Mouse (Mus musculus) stomach, postnatal 0 days (tissue): Measurements from ENCODE around the gene Ovol3. TPM values are rescaled to one million over a fixed set of nuclear protein-coding genes. Genes with fewer than 3 reads are reported as not detected.
A peak's percentile ranks its signal among the peaks of the same experiment; 100 is the strongest.

Source experiments
- ATAC-seq: fragments of 200-750 bp; cut with Nextera tagmentation; 2 replicates; pipeline ENCODE4 v1.8.0; 2017; ENCODE audit not compliant: low FRiP score, low TSS enrichment
- DNase-seq: peaks from one replicate; pipeline ENCODE4 v3.0.0-alpha.2; 2016; ENCODE audit warnings: low spot score
- H3K27ac ChIP-seq: fragments of 300-500 bp; sonication (generic); replicated peaks from 2 replicates; pipeline ENCODE4 v1.5.1; 2014; ENCODE audit warnings: mild to moderate bottlenecking, control low read depth
- H3K27me3 ChIP-seq: fragments of 300-500 bp; sonication (generic); 2 replicates; pipeline ENCODE4 v1.6.1; 2014; ENCODE audit warnings: low read length; ENCODE audit not compliant: control insufficient read depth, insufficient read depth
- H3K36me3 ChIP-seq: fragments of 300-500 bp; sonication (generic); 2 replicates; pipeline ENCODE4 v1.6.1; 2014; ENCODE audit warnings: low read length, mixed read lengths; ENCODE audit not compliant: control insufficient read depth, insufficient read depth
- H3K4me1 ChIP-seq: fragments of 300-500 bp; sonication (generic); replicated peaks from 2 replicates; pipeline ENCODE4 v1.6.1; 2014; ENCODE audit warnings: antibody characterized with exemption; ENCODE audit not compliant: control insufficient read depth, insufficient read depth
- H3K4me2 ChIP-seq: fragments of 300-500 bp; sonication (generic); replicated peaks from 2 replicates; pipeline ENCODE4 v1.6.1; 2014; ENCODE audit warnings: low read depth, mild to moderate bottlenecking, control low read depth, moderate library complexity
- H3K4me3 ChIP-seq: fragments of 300-500 bp; sonication (generic); 2 replicates; pipeline ENCODE4 v1.5.1; 2014; ENCODE audit warnings: low read depth, low read length, control low read depth
- H3K9ac ChIP-seq: fragments of 300-500 bp; sonication (generic); 2 replicates; pipeline ENCODE4 v1.6.1; 2014; ENCODE audit warnings: mild to moderate bottlenecking, low read length, control low read depth, mixed read lengths
- H3K9me3 ChIP-seq: fragments of 300-500 bp; sonication (generic); 2 replicates; pipeline ENCODE4 v1.6.1; 2016; ENCODE audit warnings: low read length; ENCODE audit not compliant: control insufficient read depth
- CTCF ChIP-seq: IDR thresholded peaks from 2 replicates; pipeline ENCODE4 v1.5.1; 2016; ENCODE audit warnings: antibody characterized with exemption, low read depth, mild to moderate bottlenecking, moderate library complexity
- EP300 ChIP-seq: optimal IDR thresholded peaks from 2 replicates; pipeline ENCODE3; 2016; ENCODE audit warnings: antibody characterized with exemption
- WGBS: fragments of 180-500 bp; shearing (Covaris S2); extraction: QIAGEN DNeasy Blood & Tissue Kit; methylation state at CpG from one replicate; pipeline ENCODE4 v1.1.7; 2014; 5-methylcytosine and 5-hydroxymethylcytosine counted together
- polyA plus RNA-seq: library from polyadenylated mRNA; unstranded; fragments of >200 nt; fragmentation: Nextera tagmentation; extraction: Ambion mirVana; gene quantifications from 2 replicates; pipeline ENCODE4 v1.2.1, GENCODE M21; 2015

Gene Ovol3
- polyA plus RNA-seq, 1 experiment from 2014 or later = not detected

- Histone ChIP-seq H3K4me3 (no peak overlapping the region), H3K27me3 (no peaks in the 10 kb centered on the region), H3K36me3 (peaks cover 34% of the 10 kb centered on the region), H3K9ac (no peak overlapping the region), H3K9me3 (no peaks in the 10 kb centered on the region), H3K4me2 (no peak overlapping the region), H3K4me1 (0 out of 2 replicates have a peak, but pooled peaks cover 5% of the 10 kb centered on the region), H3K27ac (no peak overlapping the region)
- TF ChIP-seq CTCF = no peak
- no peak for TF ChIP-seq EP300
- WGBS = 78% methylated on average over 12 of the region's 12 CpGs
- DNase-seq = no peak
- ATAC-seq = no peak
Measured at GRCm38 (mm10) chr7:30188344-30189115, 47.0 kb downstream of the Ovol3 start.

DNA sequence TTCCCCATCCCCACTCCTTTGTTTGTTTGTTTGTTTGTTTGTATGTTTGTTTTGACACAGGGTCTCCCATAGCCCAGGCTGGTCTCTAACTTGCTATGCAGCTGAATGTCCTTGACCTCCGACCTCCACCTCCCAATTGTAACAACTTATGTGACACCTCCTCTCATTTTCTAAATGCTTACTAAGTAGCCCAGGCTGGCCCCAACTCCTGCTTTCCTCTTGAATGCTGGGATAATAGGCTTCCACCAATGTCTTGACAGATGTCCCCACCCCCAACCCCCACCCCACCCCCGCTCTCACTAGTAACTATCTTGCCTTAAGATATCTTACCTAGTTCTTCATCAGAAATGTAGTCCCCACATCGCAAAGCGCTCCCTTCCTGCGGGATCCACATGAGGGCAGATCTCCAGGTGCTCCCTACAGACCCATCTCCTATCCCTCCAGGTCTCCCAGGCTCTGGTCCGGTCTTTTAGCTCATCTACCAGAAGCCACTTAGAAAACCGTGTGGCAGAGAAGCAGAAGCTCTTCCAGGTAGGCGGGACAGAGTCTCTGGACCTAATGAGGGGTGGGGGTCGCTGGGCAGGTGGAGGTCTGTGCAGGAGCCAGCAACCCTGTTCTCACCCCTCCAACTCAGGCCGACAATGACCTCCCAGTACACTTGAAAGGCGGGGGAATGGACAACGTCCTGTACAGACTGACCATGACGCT lies 50.7 kb downstream of the Ovol3 start:
- Histone ChIP-seq H3K9ac (no peak overlapping the region), H3K27me3 (no peaks in the 10 kb centered on the region), H3K36me3 (peaks cover 18% of the 10 kb centered on the region), H3K9me3 (no peaks in the 10 kb centered on the region), H3K4me3 (no peak overlapping the region), H3K4me1 (no peaks in the 10 kb centered on the region), H3K27ac (0 out of 2 replicates have a peak overlapping the region, but pooled peaks have one; percentile 40), H3K4me2 (0 out of 2 replicates have a peak overlapping the region, but pooled peaks have one; percentile 52)
- ATAC-seq (no peak), DNase-seq (no peak)
- no peak for TF ChIP-seq EP300
- no peak for TF ChIP-seq CTCF
- 75% methylated on average over 13 of the region's 13 CpGs for WGBS

- TF ChIP-seq CTCF = no peak
- TF ChIP-seq EP300 = no peak
- peak within 1 kb of the TSS; percentile 19 for H3K4me3 ChIP-seq
- peak within 1 kb of the TSS; percentile 52 for H3K4me2 ChIP-seq
- peak; percentile 85 for ATAC-seq
- H3K36me3 ChIP-seq = peaks cover 15% of the 10 kb centered on the region
- WGBS = 2% methylated on average over 11 of the region's 11 CpGs
- peak; percentile 91 for DNase-seq
- no peaks in the 10 kb centered on the region for H3K27me3 ChIP-seq
- no peaks in the 10 kb centered on the region for H3K9me3 ChIP-seq
- peak within 1 kb of the TSS; percentile 40; the same call in 1 of the 2 replicates for H3K27ac ChIP-seq
- H3K9ac ChIP-seq = peak within 1 kb of the TSS; percentile 47; the same call in 1 of the 2 replicates
- H3K4me1 ChIP-seq = no peaks in the 10 kb centered on the region
Measured at GRCm38 (mm10) chr7:30183879-30184289, 51.6 kb downstream of the Ovol3 start, which contains the start of gene Cox7a1. Gene Cox7a1 (plus strand): TSS chr7:30184144.

Other genes with a start within 250 kb of the Ovol3 start
- gene Zfp14, start 184.3 kb downstream of the Ovol3 start, polyA plus RNA-seq = 1.6 and 1.8 TPM in 2 replicates
- 1.9 and 2.1 TPM in 2 replicates for gene Zfp82, start 162.8 kb downstream of the Ovol3 start, polyA plus RNA-seq
- gene Gm26920, start 145.3 kb downstream of the Ovol3 start, polyA plus RNA-seq = 0.36 and 0.38 TPM in 2 replicates
- 3.4 and 3.8 TPM in 2 replicates for gene Zfp566, start 145.2 kb downstream of the Ovol3 start, polyA plus RNA-seq
- 44.6 and 44.8 TPM in 2 replicates for gene Zfp260, start 140.9 kb downstream of the Ovol3 start, polyA plus RNA-seq
- 2.4 and 3.0 TPM in 2 replicates for gene Zfp382, start 113.8 kb downstream of the Ovol3 start, polyA plus RNA-seq
- gene Zfp146, start 66.0 kb downstream of the Ovol3 start, polyA plus RNA-seq = 4.2 and 5.4 TPM in 2 replicates
- gene Cox7a1, start 51.6 kb downstream of the Ovol3 start, polyA plus RNA-seq = 38.8 and 40.7 TPM in 2 replicates
- 94.5 and 96.8 TPM in 2 replicates for gene Capns1, start 36.9 kb downstream of the Ovol3 start, polyA plus RNA-seq
- gene Polr2i, start 3.8 kb downstream of the Ovol3 start, polyA plus RNA-seq = 98.2 and 106 TPM in 2 replicates
- gene Tbcb, start 3.5 kb downstream of the Ovol3 start, polyA plus RNA-seq = 149 and 153 TPM in 2 replicates
- gene Thap8, start 44.4 kb upstream of the Ovol3 start, polyA plus RNA-seq = 0.38 and 0.44 TPM in 2 replicates
- 2.4 TPM in 2 replicates for gene Wdr62, start 44.7 kb upstream of the Ovol3 start, polyA plus RNA-seq
- gene Clip3, start 56.0 kb upstream of the Ovol3 start, polyA plus RNA-seq = 9.6 and 10.2 TPM in 2 replicates
- gene Alkbh6, start 73.0 kb upstream of the Ovol3 start, polyA plus RNA-seq = 55.4 and 58.8 TPM in 2 replicates
- 13.5 and 14.2 TPM in 2 replicates for gene Syne4, start 79.1 kb upstream of the Ovol3 start, polyA plus RNA-seq
- gene E130208F15Rik, start 86.0 kb upstream of the Ovol3 start, polyA plus RNA-seq = not detected in 2 replicates
- 19.1 and 20.2 TPM in 2 replicates for gene Sdhaf1, start 88.2 kb upstream of the Ovol3 start, polyA plus RNA-seq
- 2.9 and 3.3 TPM in 2 replicates for gene Lrfn3, start 127.0 kb upstream of the Ovol3 start, polyA plus RNA-seq
- 66.6 and 71.0 TPM in 2 replicates for gene Tyrobp, start 178.0 kb upstream of the Ovol3 start, polyA plus RNA-seq
- gene Hcst, start 184.1 kb upstream of the Ovol3 start, polyA plus RNA-seq = 3.2 and 3.7 TPM in 2 replicates
- gene Nfkbid, start 186.0 kb upstream of the Ovol3 start, polyA plus RNA-seq = 1.1 TPM in 2 replicates
- gene Aplp1, start 209.8 kb upstream of the Ovol3 start, polyA plus RNA-seq = 21.7 and 24.1 TPM in 2 replicates
- 0.18 TPM in 2 replicates for gene Kirrel2, start 222.0 kb upstream of the Ovol3 start, polyA plus RNA-seq
- gene Nphs1, start 222.6 kb upstream of the Ovol3 start, polyA plus RNA-seq = 0.16 and 0.25 TPM in 2 replicates